Mouse (Mus musculus): Measurements from ENCODE around the gene Mfsd11. TPM values are rescaled to one million over a fixed set of nuclear protein-coding genes. Genes with fewer than 3 reads are reported as not detected.

Gene Mfsd11
- polyA plus RNA-seq, 1 experiment from 2014 or later: 43.9 TPM

DNA sequence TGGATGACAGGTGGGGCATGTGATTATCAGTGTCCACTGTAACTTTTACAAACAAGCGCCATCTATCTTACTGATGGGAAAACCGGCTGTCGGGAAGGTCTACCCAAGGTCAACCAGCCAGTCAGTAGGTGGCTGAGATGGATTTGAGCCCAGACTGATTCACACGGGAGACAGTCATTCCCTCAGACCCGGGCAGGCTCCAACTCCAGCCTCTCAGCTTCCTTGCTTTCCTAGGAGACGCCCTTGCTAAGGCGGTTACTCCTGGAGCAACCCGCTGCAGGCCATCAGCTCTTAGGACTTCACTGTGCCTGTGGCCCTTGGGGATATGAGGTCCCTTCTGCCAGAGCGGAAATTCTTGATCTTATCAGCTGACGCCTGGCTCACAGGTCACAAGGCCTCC is 12.2 kb downstream of the Mfsd11 start:
- 79% methylated on average over 10 of the region's 10 CpGs for WGBS
- Histone ChIP-seq H3K27ac (replicated peaks; ENCODE audit: low read depth, low read length) (no peak overlapping the region), H3K9ac (ENCODE audit: low read depth, low read length) (no peak overlapping the region), H3K27me3 (replicated peaks; ENCODE audit: control insufficient read depth, insufficient read depth, low read length) (no peaks in the 10 kb centered on the region), H3K4me1 (ENCODE audit: control insufficient read depth, insufficient read depth, low read length) (no peaks in the 10 kb centered on the region), H3K4me2 (ENCODE audit: low read depth, low read length) (no peak overlapping the region), H3K9me3 (ENCODE audit: control insufficient read depth, low read length) (no peaks in the 10 kb centered on the region), H3K4me3 (ENCODE audit: low read depth, low read length) (no peak overlapping the region), H3K36me3 (ENCODE audit: control insufficient read depth, insufficient read depth, low read length) (peaks cover 87% of the 10 kb centered on the region)
- DNase-seq (ENCODE audit: low spot score) (no peak), ATAC-seq (ENCODE audit: low read depth) (no peak)

- no peaks in the 10 kb centered on the region for H3K9me3 ChIP-seq (ENCODE audit: control insufficient read depth, low read length)
- 78% methylated on average over 12 of the region's 12 CpGs for WGBS
- no peak overlapping the region for H3K4me3 ChIP-seq (ENCODE audit: low read depth, low read length)
- no peak overlapping the region for H3K4me2 ChIP-seq (ENCODE audit: low read depth, low read length)
- no peaks in the 10 kb centered on the region for H3K4me1 ChIP-seq (ENCODE audit: control insufficient read depth, insufficient read depth, low read length)
- no peak for ATAC-seq (ENCODE audit: low read depth)
- no peak overlapping the region for H3K9ac ChIP-seq (ENCODE audit: low read depth, low read length)
- no peak for DNase-seq (ENCODE audit: low spot score)
- peaks cover 81% of the 10 kb centered on the region for H3K36me3 ChIP-seq (ENCODE audit: control insufficient read depth, insufficient read depth, low read length)
- no peaks in the 10 kb centered on the region for H3K27me3 ChIP-seq (replicated peaks; ENCODE audit: control insufficient read depth, insufficient read depth, low read length)
- H3K27ac ChIP-seq (replicated peaks; ENCODE audit: low read depth, low read length): no peak overlapping the region
Observed at GRCm38 (mm10) chr11:116865945-116866585, 13.8 kb downstream of the Mfsd11 start.

GRCm38 (mm10) chr11:116868129-116868528 is 15.9 kb downstream of the Mfsd11 start:
- WGBS: 49% methylated on average over 3 of the region's 3 CpGs
- DNase-seq (ENCODE audit: low spot score): no peak
- Histone ChIP-seq H3K27ac (replicated peaks; ENCODE audit: low read depth, low read length) (no peak overlapping the region), H3K9ac (ENCODE audit: low read depth, low read length) (no peak overlapping the region), H3K36me3 (ENCODE audit: control insufficient read depth, insufficient read depth, low read length) (peaks cover 77% of the 10 kb centered on the region), H3K4me2 (ENCODE audit: low read depth, low read length) (no peak overlapping the region), H3K4me1 (ENCODE audit: control insufficient read depth, insufficient read depth, low read length) (no peaks in the 10 kb centered on the region), H3K9me3 (ENCODE audit: control insufficient read depth, low read length) (no peaks in the 10 kb centered on the region), H3K27me3 (replicated peaks; ENCODE audit: control insufficient read depth, insufficient read depth, low read length) (no peaks in the 10 kb centered on the region), H3K4me3 (ENCODE audit: low read depth, low read length) (no peak overlapping the region)
- no peak for ATAC-seq (ENCODE audit: low read depth)

DNA sequence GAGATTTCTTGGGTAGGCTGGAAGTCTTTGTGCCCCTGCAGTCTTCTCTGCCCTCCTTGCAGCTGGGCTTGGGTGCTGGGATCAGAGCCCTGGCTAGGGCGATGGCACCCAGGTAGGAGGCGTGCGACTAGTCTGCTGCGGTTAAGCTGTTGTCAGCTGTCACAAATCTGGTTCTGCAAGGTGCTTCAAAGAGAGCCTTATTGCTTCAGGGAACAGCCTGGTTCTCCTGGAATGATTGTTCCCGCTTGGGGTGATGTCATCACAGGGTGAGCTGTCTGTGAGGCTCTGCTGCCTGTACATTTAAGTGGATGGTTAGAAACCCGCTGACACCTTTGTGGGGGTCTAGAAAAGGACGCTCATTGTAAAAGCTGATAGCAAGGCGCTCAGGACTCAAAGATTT is 17.0 kb downstream of the Mfsd11 start:
- peak; percentile 64 for ATAC-seq (ENCODE audit: low read depth)
- H3K36me3 ChIP-seq (ENCODE audit: control insufficient read depth, insufficient read depth, low read length): peaks cover 77% of the 10 kb centered on the region
- no peak overlapping the region for H3K9ac ChIP-seq (ENCODE audit: low read depth, low read length)
- WGBS: 78% methylated on average over 8 of the region's 8 CpGs
- no peaks in the 10 kb centered on the region for H3K4me1 ChIP-seq (ENCODE audit: control insufficient read depth, insufficient read depth, low read length)
- H3K27ac ChIP-seq (replicated peaks; ENCODE audit: low read depth, low read length): no peak overlapping the region
- no peaks in the 10 kb centered on the region for H3K9me3 ChIP-seq (ENCODE audit: control insufficient read depth, low read length)
- peak; percentile 80 for DNase-seq (ENCODE audit: low spot score)
- no peaks in the 10 kb centered on the region for H3K27me3 ChIP-seq (replicated peaks; ENCODE audit: control insufficient read depth, insufficient read depth, low read length)
- no peak overlapping the region for H3K4me3 ChIP-seq (ENCODE audit: low read depth, low read length)
- no peak overlapping the region for H3K4me2 ChIP-seq (ENCODE audit: low read depth, low read length)

GRCm38 (mm10) chr11:116869641-116870040 is 17.4 kb downstream of the Mfsd11 start:
- ATAC-seq (ENCODE audit: low read depth) (0 out of 2 replicates have a peak, but pooled peaks have one; percentile 12), DNase-seq (ENCODE audit: low spot score) (no peak)
- H3K4me3 ChIP-seq (ENCODE audit: low read depth, low read length): no peak overlapping the region
- 81% methylated on average over 4 of the region's 4 CpGs for WGBS
- H3K36me3 ChIP-seq (ENCODE audit: control insufficient read depth, insufficient read depth, low read length): peaks cover 76% of the 10 kb centered on the region
- H3K9ac ChIP-seq (ENCODE audit: low read depth, low read length): no peak overlapping the region
- H3K4me1 ChIP-seq (ENCODE audit: control insufficient read depth, insufficient read depth, low read length): no peaks in the 10 kb centered on the region
- no peak overlapping the region for H3K4me2 ChIP-seq (ENCODE audit: low read depth, low read length)
- H3K27ac ChIP-seq (replicated peaks; ENCODE audit: low read depth, low read length): no peak overlapping the region
- H3K9me3 ChIP-seq (ENCODE audit: control insufficient read depth, low read length): no peaks in the 10 kb centered on the region
- H3K27me3 ChIP-seq (replicated peaks; ENCODE audit: control insufficient read depth, insufficient read depth, low read length): no peaks in the 10 kb centered on the region

- H3K4me2 ChIP-seq (ENCODE audit: low read depth, low read length): no peak overlapping the region
- H3K36me3 ChIP-seq (ENCODE audit: control insufficient read depth, insufficient read depth, low read length): peaks cover 64% of the 10 kb centered on the region
- H3K27me3 ChIP-seq (replicated peaks; ENCODE audit: control insufficient read depth, insufficient read depth, low read length): no peaks in the 10 kb centered on the region
- H3K9ac ChIP-seq (ENCODE audit: low read depth, low read length): no peak overlapping the region
- no peak overlapping the region for H3K27ac ChIP-seq (replicated peaks; ENCODE audit: low read depth, low read length)
- no peak overlapping the region for H3K4me3 ChIP-seq (ENCODE audit: low read depth, low read length)
- ATAC-seq (ENCODE audit: low read depth) (no peak), DNase-seq (ENCODE audit: low spot score) (peak; percentile 41)
- WGBS: 70% methylated on average over 9 of the region's 9 CpGs
- H3K4me1 ChIP-seq (ENCODE audit: control insufficient read depth, insufficient read depth, low read length): no peaks in the 10 kb centered on the region
- H3K9me3 ChIP-seq (ENCODE audit: control insufficient read depth, low read length): no peaks in the 10 kb centered on the region
Observed at GRCm38 (mm10) chr11:116871538-116871937, 19.3 kb downstream of the Mfsd11 start.

DNA sequence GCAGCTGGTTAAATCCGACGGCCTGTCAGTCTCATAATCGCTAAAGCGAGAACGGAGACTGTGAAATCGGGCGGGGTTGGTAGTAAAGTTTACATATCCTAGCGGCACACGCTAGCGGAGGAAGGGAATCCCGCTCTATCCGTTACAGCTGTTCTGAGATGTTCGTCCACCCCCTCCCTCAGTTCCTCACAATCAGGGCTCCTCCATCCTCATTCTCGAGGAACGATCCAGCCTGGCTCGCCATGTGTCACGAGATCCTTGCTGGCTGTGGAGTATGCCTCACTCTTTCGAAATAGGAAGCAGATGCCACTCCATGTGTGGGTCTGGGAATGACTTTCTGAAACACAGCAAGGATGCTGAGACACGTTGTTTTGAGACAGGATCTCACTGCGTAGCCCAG is 21.7 kb downstream of the Mfsd11 start:
- Histone ChIP-seq H3K9me3 (ENCODE audit: control insufficient read depth, low read length) (no peaks in the 10 kb centered on the region), H3K9ac (ENCODE audit: low read depth, low read length) (no peak overlapping the region), H3K27ac (replicated peaks; ENCODE audit: low read depth, low read length) (peak overlapping the region; percentile 25), H3K36me3 (ENCODE audit: control insufficient read depth, insufficient read depth, low read length) (peaks cover 51% of the 10 kb centered on the region), H3K4me1 (ENCODE audit: control insufficient read depth, insufficient read depth, low read length) (no peaks in the 10 kb centered on the region), H3K4me2 (ENCODE audit: low read depth, low read length) (no peak overlapping the region), H3K27me3 (replicated peaks; ENCODE audit: control insufficient read depth, insufficient read depth, low read length) (no peaks in the 10 kb centered on the region), H3K4me3 (ENCODE audit: low read depth, low read length) (no peak overlapping the region)
- ATAC-seq (ENCODE audit: low read depth) (peak; percentile 68), DNase-seq (ENCODE audit: low spot score) (peak; percentile 85)
- WGBS: 57% methylated on average over 20 of the region's 20 CpGs

DNA sequence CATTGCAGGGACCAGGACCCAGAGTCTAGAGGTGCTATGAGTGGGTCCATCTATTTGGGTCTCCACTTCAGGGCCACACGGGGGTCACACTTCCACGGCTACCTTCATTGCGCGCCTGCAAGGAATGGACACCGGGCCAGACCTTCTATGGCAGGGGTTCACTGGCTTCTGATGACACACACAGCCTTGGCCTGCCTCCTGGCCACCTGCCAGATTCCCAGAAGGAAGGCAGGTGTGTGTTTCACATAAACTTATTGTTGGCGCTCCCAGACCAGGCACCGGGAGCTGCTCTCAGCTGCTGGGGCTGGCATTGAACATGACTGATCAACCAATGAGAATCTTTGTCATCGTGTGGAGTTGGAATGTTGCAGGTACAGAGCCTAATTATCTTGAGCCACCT is 26.2 kb downstream of the Mfsd11 start:
- no peaks in the 10 kb centered on the region for H3K4me1 ChIP-seq (ENCODE audit: control insufficient read depth, insufficient read depth, low read length)
- no peaks in the 10 kb centered on the region for H3K27me3 ChIP-seq (replicated peaks; ENCODE audit: control insufficient read depth, insufficient read depth, low read length)
- H3K4me2 ChIP-seq (ENCODE audit: low read depth, low read length): no peak overlapping the region
- peaks cover 17% of the 10 kb centered on the region for H3K36me3 ChIP-seq (ENCODE audit: control insufficient read depth, insufficient read depth, low read length)
- DNase-seq (ENCODE audit: low spot score) (peak; percentile 30), ATAC-seq (ENCODE audit: low read depth) (no peak)
- H3K4me3 ChIP-seq (ENCODE audit: low read depth, low read length): no peak overlapping the region
- no peaks in the 10 kb centered on the region for H3K9me3 ChIP-seq (ENCODE audit: control insufficient read depth, low read length)
- WGBS: 78% methylated on average over 7 of the region's 8 CpGs
- no peak overlapping the region for H3K9ac ChIP-seq (ENCODE audit: low read depth, low read length)
- H3K27ac ChIP-seq (replicated peaks; ENCODE audit: low read depth, low read length): no peak overlapping the region

- Histone ChIP-seq H3K4me3 (ENCODE audit: low read depth, low read length) (no peak overlapping the region), H3K9me3 (ENCODE audit: control insufficient read depth, low read length) (no peaks in the 10 kb centered on the region), H3K9ac (ENCODE audit: low read depth, low read length) (no peak overlapping the region), H3K27ac (replicated peaks; ENCODE audit: low read depth, low read length) (no peak overlapping the region), H3K36me3 (ENCODE audit: control insufficient read depth, insufficient read depth, low read length) (no peaks in the 10 kb centered on the region), H3K27me3 (replicated peaks; ENCODE audit: control insufficient read depth, insufficient read depth, low read length) (no peaks in the 10 kb centered on the region), H3K4me2 (ENCODE audit: low read depth, low read length) (no peak overlapping the region), H3K4me1 (ENCODE audit: control insufficient read depth, insufficient read depth, low read length) (no peaks in the 10 kb centered on the region)
- ATAC-seq (ENCODE audit: low read depth) (no peak), DNase-seq (ENCODE audit: low spot score) (no peak)
- WGBS: 57% methylated on average over 7 of the region's 7 CpGs
Observed at GRCm38 (mm10) chr11:116880839-116881238, 28.6 kb downstream of the Mfsd11 start.
